Mouse (Mus musculus) gonadal fat pad, adult 2 months (tissue): Measurements from ENCODE around the gene Vmn1r64. TPM values are rescaled to one million over a fixed set of nuclear protein-coding genes. Genes with fewer than 3 reads are reported as not detected.
"Not testable (repeated sequence)": the region's sequence is repeated elsewhere in the genome, so short reads cannot be mapped to it uniquely, and the experiment has no call there.

Source experiments
- DNase-seq: peaks from one replicate; pipeline ENCODE4 v3.0.0-alpha.2; 2012; ENCODE audit warnings: low read depth
- polyA plus RNA-seq: library from polyadenylated mRNA; depleted of rRNA; stranded (reverse); fragments of >200 nt; gene quantifications from 2 replicates; pipeline ENCODE4 v1.2.3, GENCODE M21; 2012; rRNA removed

Gene Vmn1r64
- not detected in 2 replicates for polyA plus RNA-seq

DNA sequence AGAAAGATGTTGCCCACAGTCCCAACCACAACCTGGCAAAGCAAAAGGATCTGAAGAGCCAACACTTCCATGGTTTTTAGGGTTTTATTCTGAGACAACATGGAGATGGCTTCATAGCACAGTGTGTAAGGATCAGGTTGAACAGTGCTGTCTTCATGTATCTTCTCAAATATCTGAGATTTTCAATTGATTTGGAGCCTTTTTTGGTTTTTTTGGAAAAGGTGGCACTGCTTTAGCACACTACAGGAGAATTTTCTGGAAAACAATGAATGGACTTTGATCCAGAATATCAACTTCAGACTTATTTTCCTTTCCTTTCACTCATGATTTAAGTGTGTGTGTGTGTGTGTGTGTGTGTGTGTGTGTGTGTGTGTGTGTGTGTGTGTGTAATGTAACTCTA is at the start of gene Vmn1r64:
Gene Vmn1r64, minus strand, starts transcription at position 101 of the 400 bp plus-strand sequence.
- no peak for DNase-seq

DNA sequence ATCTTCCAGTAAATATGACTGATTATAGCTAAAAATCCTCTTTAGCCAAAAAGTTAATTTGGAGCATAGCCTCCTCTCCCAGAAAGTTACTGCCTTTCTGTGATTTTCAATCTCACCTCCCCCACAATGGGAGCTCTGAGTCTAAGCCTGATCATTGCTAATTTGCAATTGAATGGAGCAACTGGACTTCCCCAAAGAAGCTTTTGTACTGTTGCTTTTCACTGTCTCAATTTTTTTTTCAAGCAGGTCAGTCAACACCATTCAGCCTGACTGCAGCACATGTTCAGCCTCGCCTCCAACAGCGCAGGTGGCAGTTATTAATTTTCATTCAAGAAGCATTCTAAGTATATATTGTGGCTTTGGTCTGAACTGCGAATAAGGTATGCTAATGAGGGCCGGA is 14.9 kb upstream of the Vmn1r64 start:
- no peak for DNase-seq

DNA sequence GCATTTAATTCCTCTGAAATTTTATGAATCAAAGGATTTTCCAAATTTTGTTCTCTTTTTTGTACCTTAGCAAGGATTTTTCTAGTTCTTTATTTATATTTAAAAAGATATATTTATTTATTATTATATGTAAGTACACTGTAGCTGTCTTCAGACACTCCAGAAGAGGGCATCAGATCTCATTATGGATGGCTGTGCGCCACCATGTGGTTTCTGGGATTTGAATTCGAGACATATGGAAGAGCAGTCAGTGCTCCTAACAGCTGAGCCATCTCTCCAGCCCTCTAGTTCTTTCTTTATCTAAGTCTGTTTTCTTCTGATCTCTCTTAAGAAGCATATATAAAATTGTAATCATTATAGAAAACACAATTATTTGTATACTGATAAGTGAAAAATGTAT is 12.9 kb upstream of the Vmn1r64 start:
- not testable (repeated sequence) for DNase-seq

Other genes with a start within 250 kb of the Vmn1r64 start
- gene Vmn1r62, start 210.9 kb downstream of the Vmn1r64 start, polyA plus RNA-seq: not detected in 2 replicates
- gene Vmn1r63, start 79.1 kb downstream of the Vmn1r64 start, polyA plus RNA-seq: not detected in 2 replicates
- not detected in 2 replicates for gene Vmn1r65, start 126.5 kb upstream of the Vmn1r64 start, polyA plus RNA-seq
- not detected in 2 replicates for gene Nlrp4c, start 160.6 kb upstream of the Vmn1r64 start, polyA plus RNA-seq